Mouse (Mus musculus) erythroblast, adult 5-6 weeks (primary cell): ENCODE data around the gene Nek2. TPM values are rescaled to one million over a fixed set of nuclear protein-coding genes. Genes with fewer than 3 reads are reported as not detected.

ENCODE experiments used
- ATAC-seq: replicated peaks from 2 replicates; pipeline ENCODE4 v1.8.0; 2016; ENCODE audit warnings: moderate number of reproducible peaks, mild to moderate bottlenecking, moderate TSS enrichment, inconsistent platforms; ENCODE audit not compliant: poor library complexity, low FRiP score, severe bottlenecking
- total RNA-seq, 2 experiments: library from RNA; stranded (forward) in 1 of 2; stranded (reverse) in 1 of 2; fragments of 150-400 nt in 1 of 2; fragments of 200-764, 138-1000 nt in 1 of 2; gene quantifications; 2 replicates each; pipeline versions ENCODE4 v1.2.3 to v1.2.4; 2015 to 2017; ENCODE audit warnings: low replicate concordance in 2 of 2

Nek2 gene
- total RNA-seq, 2 experiments from 2014 or later = 18.8 to 29.2 TPM

DNA sequence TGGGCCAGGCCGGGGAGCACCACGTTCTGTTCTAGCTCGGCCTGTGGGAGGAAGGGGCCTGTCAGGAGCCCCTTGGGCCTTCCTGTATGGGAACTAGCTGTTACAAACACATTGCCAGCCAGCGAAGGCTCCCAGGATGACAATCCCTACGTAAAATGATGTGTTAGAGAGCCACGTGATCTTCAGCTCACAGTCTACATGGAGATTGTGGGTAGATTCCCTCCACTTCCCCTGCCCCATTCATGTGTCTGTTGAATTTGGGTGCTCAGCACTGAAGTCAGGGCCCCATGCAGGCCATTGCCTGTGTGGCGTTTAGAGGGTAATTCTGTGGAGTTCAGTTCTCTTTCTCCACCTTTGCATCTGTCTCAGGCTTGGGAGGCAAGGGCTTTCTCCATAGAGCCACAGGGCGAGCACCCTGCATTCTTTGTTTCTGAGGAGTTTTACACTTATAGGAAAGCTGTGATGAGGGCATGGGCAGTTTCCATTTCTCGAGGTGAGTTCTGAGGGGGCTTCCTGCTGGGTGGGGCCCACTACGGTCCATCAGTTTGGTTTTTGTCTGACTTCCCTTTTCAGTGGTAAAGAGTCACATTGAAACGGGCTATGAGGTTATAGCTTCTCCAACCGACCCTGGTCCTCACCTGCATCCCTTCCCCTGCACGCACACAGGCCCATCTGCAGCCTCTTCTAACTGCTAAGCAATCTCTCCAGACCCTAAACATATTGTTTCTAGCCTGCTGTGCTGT is 8.1 kb upstream of the Nek2 start:
- no peak for ATAC-seq

DNA sequence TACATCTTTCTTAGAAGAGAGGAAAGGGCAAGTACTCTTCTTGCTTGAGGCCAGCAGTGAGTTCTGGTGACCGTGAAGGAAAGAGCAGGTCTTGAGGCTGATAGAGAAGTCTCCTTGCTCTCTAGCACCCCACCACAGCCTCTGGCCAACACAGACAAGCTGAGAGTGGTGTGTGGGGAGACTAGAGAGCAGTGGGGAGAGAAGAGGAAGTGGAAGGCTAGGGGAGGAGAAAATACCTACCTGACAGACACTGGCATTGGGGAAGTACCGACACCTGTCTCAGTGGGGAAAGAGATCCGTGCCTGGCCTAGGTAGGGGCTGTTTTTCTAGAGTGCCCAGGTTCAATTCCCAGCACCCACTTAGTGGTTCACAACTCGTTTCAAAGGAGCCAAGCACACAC is 7.0 kb upstream of the Nek2 start:
- ATAC-seq = no peak

DNA sequence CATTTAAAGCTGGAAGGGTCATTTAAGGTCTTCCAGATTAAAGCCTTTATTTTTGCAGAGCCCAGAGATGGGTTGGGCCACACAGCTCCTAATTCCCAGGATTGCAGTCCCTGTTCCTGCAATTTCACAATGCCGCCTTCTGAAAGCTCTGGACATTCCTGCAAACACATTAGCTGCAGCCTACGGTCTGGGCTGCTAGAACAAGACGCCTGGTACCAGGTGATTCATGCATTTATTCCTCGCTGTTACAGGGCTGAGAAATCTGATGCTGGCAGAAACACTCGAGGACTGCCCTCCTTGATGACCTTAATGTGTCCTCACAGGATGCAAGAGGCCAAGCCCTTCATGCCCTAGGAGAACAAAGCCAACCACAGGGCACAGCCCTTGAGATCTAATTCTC is 6.3 kb upstream of the Nek2 start:
- ATAC-seq = no peak

DNA sequence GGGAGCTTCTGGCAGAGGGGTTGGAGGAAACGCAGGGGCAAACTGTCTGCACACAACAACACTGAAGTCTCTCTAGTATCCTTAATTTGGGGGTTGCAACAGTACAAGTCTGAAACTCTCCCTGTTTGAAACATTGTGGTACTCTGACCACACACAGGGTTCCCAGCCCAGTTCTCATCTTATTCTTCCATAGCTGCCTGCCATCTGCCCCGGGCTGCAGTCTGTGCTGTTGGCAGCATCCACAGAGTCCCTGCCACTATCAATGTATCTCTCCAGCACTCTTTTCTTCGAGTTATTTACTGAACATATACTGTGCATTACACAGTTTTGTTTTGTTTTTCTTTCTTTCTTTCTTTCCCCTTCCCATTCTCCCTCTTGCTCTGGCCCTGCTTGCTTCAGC is 4.6 kb upstream of the Nek2 start:
- ATAC-seq = no peak

DNA sequence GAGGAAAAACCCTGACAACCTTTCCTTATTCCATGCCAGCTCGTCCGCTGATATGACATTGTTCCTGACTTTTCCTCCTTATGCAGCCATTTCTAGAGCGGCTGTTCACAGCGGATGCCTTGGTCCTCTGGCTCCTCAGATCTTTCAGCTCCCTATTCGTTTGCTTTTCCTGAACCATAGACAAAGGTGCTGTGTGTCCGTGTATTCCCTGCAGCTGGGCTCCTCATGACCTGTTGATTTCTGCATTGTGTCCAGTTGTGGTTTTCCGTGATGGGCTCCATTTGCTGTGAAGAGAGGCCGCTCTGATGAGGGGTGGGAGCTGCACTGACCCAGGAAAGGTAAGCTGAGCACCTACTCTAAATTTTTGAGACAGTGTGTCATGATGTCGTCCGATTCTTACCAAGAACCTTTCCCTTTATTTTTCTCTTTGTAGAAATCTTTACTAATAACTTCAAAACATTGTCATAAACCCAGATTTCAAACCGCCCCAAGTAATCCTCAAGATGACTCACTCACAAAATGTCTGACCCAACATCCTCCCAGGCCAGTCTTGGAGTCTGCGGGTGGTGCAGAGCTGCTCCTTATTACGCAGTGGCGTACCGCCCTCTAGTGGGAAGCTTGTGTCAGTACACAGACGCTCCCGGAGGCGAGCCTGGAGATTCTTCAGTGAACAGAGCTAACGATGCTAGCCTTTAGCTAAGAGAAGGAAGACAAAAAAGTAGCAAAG is 3.7 kb upstream of the Nek2 start:
- ATAC-seq = peak; percentile 58

DNA sequence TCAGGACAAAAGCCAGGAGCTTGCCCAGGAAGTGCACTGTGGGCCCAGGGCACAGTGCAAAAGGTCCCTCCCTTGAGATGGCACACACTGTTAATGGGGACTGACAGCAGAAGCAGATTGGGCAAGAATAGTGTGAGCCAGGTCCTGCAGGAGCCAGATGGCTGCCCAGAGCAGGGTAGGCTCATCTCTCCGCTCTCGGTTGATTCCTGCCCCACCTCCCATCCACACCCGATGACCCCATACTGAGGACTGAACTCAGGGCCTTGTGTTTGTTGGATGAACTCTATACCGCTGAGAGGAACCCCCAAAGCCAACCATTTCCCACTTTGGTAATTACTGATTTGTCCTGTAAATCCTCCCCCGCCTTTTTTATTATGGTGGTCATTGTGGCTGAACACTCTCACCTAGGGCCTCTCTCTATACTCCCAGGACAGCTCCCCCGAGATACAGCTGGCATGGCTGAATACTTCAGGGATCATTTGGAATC is 3.1 kb upstream of the Nek2 start:
- peak; percentile 7; the same call in 1 of the 2 replicates for ATAC-seq

DNA sequence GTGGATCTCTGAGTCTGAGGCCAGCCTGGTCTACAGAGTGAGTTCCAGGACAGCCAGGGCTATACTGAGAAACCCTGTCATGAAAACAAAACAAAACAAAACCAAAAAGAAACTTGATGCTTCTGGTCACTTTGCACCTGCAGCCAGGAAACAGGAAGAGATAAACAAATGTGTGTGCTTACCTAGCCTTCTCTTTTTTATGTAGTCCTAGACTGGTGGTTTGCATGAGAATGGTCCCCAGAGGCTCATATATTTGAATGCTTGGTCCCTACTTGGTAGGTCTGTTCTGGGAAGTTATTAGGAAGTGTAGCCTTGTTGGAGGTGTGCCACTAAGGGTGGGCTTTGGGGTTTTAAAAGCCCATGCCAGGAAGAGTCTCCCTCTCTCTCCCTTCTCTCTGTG is 2.2 kb upstream of the Nek2 start:
- no peak for ATAC-seq

DNA sequence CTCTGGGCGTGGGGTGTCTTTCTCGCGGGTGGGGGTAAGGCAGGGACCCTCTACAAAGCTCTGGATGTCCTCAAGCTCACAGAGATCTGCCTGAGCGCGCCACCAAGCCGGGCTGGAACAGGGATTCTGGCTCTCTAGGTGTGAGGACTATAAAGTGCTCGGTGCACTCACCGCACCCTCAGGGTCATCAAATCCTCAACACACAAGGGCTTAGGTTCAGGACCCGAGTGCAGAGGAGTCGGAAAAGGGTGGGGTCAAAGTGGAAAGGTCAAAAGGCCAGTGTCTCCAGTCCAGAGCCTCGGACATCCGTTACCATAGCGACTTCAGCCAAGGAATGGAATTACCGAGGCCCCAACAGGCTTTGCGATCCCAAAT is 306 bp upstream of the Nek2 start:
- ATAC-seq = no peak; the same call in 1 of the 2 replicates

DNA sequence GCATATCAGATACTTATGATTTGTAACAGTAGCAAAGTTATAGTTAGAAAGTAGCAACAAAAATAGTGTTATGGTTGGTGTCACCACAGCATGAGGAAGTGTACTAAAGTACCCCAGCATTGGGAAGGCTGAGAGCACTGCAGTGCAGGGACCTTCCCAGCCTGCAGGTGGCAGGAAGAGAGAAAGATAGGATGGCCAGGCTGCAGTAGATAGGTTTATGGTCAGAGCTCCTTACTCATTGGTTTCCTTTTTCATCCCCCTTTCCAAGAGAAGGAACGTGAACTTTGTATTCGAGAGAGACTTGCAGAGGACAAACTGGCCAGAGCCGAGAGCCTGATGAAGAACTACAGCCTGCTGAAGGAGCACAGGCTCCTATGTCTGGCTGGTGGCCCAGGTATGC is 7.9 kb downstream of the Nek2 start:
- 0 out of 2 replicates have a peak, but pooled peaks have one; percentile 37 for ATAC-seq

DNA sequence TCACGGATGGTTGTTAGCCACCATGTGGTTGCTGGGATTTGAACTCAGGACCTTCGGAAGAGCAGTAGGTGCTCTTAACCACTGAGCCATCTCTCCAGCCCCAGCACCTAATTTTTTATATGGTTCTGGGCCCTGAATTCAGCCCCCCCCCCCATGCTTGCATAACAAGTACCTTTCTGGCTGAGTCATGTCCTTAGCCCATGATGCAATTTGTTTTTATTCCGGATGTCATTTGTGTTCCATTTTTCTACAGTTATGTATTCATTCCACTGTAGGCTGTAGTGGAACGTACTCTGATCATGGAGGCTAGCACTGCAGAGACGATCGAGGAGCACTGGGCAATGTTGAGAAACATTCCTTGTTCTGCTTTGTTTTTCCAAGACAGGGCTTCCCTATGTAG is 12.2 kb downstream of the Nek2 start:
- no peak for ATAC-seq

DNA sequence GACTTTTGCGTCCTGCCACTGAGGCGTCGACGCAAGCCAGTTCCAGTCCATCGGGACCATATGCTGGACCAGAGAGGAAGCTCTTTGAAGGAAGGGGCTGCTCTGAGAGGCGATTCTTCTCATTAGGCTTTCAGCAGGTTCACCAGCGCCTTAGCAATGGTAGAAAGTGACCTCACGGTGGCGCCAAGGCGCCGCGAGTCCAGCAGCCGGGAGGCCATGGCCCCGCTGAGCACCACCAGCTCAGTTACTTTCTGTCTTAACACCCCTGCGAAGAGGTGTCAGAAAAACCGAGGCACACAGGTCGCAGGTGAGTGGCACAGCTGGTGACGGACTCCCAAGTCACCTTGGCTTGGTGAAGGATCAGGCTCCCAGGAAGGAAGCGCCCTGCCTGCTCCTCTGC is 13.6 kb downstream of the Nek2 start:
- peak; percentile 86 for ATAC-seq

DNA sequence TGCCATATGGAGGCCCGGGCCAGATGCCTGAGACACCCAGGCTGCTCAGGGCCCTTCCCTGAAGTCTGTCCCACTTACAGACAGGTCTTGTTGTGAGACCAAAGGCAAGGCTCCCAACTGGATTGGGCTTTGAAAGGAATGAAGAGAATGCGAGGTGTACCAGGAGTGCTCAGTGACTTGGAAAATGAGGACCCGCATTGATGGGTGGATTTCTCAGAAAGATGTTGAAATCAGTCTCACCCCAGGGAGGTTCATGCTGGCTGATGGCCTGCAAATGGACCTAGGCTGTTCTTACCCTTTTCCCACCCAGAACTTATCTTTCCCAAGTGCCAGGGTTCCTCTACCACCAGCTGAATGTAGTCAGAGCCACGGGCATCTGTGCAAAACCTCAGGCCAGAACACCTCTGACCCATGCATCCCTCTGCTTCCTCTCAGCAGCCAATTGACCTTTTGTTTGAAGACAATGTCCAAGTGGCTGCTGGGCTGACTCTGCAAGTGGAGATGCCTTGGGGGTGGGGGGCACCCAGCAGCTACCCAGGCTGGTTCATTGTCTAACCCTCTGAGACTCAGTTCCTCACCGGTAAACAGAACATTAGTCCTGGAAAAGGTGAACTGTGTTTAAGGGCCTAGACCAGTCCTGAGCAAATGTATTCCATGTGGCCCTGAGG is 15.2 kb downstream of the Nek2 start:
- ATAC-seq = no peak

DNA sequence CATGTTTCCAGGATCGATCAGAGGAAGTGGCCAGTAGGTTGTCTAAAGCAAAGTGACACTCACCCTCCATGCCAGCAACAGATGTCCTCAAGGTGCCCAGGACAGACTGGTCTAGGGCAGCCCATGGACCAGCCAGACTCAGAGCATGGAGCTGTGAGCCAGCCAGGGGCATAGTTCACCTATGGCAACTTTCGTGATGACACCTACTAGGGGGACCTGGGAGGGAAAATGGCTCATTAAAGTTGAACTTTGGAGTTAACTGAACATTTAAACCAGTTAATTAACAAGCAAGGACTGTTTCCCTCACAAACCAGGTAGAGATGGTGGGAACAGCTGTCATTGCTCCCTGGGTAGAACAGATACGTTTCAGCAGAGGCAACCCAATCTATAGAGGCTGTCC is 16.4 kb downstream of the Nek2 start:
- ATAC-seq = no peak

DNA sequence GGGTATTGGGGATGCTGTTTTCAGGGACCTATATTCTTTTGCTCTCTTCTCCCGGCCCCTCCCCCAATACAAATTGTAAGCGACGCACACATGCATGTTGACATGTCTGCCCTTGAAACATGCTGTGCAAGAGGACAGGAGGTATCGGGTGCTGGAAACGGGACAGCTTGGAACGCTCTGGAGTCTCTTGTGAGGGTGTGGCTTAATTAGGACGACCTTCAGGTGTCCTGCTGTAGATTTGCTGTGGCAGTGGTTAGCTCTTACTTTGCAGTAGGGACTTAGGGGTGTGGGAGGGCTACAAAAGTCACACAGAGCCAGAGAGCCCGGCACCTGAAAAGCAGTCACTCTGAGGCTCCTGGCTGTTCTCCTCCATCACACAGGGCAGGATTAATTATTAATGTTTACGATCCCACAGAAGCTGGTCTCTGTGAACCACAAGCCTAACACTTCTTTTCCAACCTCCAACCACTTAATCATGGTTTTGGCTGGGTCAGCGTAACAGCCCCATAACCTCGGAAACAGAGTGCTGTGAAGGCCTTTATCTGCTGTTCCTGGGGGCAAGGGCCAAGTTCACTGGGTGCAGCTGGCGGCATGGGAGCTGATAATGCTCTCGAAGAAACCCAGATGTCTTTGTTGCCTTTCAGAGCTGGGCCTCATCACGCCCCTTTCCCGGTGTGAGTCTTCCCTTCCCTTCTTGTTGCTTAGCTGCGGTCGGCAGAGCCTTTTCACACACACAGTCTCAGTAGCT is 17.9 kb downstream of the Nek2 start:
- ATAC-seq = peak; percentile 42

DNA sequence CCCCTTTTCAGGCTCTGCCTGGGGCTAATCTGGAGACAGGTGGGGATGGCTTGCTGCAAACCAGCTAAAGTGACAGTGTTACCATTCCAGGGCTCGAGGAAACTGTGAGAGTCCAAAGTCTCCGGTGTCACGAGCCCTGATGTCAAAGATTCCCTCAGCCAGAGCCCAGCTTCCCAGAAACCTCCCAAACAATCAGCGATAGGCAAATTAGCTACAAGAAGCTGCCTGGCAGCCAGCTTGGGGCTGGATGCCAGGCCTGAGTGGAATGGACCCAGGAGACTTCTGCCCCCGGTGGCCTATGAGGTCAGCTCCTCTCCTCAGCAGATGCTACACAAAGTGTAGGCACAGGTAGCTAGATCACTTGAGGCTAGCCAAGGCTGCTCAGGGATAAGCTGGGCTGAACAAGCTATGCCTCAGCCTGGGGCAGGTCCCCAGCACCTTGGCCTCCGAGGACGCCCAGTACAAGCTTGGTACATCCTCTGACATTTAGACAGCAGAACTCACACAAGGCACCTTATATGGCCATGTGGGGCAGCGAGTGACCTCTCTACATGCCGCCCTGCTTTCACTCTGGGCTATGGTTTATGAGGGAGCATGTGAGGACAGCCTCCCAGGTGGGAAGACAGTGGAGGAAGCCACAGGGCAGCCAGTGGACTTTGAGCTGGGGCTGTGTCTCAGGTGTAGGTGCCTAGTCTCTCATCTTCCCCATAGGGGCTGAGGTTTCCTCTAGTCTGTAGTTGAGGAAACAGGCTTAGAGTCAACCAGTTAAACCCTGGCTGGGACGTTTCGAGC is 19.7 kb downstream of the Nek2 start:
- peak; percentile 23; the same call in 1 of the 2 replicates for ATAC-seq

DNA sequence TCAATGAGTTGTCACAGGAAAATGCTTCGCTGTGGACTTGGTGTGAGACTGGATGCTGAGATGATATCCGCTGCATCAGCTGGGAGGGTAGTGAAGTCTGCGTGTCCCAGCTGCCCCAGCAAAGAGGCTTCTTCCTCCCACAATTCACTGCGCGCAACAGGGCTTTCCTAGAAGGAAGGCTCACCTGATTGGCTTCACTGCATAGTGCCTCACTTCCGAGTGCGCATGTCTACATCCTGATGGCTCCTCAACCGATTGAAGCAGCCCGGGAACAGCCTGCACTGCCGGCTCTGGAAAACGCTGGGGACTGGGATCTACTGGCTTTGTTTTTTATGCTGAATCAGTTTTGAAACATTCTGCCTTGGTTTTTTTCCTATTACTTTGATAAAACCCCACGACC is 21.0 kb downstream of the Nek2 start:
- no peak for ATAC-seq

DNA sequence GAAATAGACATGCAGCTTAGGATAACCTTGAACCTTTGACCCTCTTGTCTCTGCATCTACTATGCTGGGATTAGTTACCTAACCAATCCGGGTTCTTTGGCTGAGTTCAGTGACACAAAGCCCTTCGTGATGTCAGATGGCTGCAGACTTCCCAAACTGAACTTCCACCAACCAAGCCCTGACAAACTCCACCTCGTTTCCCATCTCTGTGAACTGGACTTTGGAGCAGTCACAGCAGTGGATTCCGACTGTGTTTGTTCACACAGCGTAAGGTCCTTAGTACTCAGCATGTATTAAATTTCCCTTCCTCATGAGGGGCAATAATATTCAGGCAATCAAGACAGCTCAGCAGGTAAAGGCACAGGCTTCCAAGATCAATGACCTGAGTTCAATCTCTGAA is 25.4 kb downstream of the Nek2 start:
- ATAC-seq = no peak

DNA sequence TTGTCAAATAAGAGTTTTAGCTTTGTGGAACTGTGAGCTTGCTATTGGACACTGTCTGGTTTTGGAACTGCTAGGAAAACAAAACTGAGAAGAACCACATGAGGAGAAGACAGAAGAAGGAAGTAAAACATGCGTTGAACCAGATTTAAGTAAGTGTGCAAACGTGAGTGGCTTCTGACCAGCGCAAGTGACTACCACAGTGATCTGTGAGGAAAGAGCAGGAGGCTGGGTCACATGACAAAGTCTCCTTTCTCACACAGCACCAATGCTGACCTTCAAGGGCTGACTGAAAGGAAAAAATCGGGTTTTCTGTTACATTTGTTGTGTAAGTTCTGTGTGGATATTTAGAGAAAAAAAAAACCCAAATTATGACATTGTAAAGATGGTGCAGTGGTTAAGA is 28.3 kb downstream of the Nek2 start:
- ATAC-seq = no peak

DNA sequence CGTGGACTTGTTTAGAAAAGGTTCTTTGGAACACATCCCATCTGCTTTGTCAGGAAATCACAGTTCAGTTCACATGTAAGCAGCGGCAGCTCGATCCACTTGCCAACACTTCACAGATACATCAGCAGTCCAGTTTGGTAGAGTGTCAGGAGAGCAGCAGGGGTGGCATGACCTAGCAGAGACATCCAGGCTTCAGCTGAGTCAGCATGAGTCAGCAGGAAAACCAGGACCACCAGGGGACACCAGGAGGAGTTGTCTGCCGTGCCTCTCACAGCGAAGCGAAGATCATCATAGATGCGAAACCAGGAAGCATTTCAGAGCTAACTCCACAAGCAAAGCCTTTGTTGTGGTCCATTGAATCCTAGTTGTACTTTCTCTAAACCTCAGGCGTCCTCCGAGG is 32.2 kb downstream of the Nek2 start:
- ATAC-seq = peak; percentile 45
